Mouse (Mus musculus) induced T-regulatory cell, adult 2 months (primary cell): ENCODE results near the gene Tomm70a.
"Not testable (repeated sequence)": the region's sequence is repeated elsewhere in the genome, so short reads cannot be mapped to it uniquely, and the experiment has no call there.

ENCODE experiments used
- DNase-seq: peaks from one replicate; pipeline ENCODE4 v3.0.0-alpha.2; 2012; ENCODE audit warnings: low read depth

Gene Tomm70a

DNA sequence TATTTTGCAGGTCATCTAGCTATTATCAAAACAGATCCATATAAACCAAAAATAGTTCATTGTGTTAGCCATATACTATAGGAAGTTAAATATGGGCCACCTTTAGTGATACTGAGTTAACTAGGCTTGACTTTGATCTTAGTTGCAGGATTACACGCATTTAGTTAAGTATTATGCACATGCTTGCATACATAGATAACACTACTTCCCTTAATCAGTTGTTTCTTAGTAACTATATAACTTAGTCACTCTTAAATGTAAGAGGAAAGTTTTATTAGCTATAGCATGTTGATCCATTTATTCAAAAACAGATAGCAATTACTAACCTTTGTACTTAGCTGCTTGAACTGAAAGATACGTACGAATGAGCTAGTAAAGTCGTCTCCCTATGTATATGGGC is 29.9 kb downstream of the Tomm70a start:
- DNase-seq = no peak

DNA sequence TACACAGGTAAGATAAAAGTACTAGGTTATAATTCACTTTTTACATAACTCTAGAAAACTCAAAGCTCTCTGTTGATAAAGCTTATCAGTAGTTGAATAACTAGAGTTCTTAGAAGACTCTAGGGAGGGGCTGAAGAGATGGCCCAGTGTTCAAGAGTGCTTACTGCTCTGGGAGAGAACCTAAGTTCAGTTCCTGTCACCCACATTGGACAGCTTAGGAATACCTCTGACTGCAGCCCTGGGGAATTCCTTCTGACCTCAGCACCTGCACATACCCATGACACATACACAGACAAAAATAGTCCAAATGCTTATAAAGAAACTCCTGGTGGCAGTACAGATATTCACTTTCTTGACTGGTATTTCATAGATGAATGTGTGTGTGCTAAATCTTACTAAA is 34.4 kb downstream of the Tomm70a start:
- DNase-seq = no peak

DNA sequence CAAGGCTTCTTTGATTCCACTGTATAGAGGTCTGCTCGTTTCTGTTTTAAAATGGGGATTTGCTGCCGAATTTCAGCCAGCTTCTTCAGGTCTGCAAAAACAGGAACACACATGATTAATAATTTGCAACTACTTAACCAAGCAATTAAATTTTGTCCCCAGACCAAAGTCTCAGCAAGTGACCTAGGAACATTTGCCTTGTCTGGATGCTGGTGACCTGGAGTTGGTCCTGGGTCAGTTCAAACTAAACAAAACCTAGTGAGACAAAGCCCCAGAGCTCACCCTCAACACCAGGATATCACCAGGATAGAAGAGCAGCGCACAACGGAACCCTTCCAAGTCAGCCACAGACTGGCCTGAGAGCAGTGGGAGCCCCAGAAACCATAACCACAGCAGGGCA is 35.6 kb downstream of the Tomm70a start:
- no peak for DNase-seq

DNA sequence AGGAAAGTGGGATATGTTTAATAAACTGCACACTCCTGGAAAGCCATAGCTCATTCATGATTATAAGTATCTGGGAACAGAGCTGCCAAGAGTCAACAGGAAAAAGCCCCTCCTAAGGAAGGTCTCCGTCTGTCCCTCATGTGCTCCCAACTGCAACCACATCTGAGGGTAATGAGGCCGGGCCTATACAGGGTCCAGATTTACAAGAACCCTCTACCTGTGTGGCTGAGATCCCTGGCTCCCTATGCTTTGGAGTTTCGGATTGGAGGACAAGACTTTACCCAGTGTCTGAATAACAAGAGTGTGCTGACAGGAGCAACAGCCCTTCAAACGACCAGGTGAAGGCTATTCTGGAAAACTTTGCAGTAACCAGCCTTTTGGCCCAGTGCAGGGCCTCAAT is 36.2 kb downstream of the Tomm70a start:
- no peak for DNase-seq

DNA sequence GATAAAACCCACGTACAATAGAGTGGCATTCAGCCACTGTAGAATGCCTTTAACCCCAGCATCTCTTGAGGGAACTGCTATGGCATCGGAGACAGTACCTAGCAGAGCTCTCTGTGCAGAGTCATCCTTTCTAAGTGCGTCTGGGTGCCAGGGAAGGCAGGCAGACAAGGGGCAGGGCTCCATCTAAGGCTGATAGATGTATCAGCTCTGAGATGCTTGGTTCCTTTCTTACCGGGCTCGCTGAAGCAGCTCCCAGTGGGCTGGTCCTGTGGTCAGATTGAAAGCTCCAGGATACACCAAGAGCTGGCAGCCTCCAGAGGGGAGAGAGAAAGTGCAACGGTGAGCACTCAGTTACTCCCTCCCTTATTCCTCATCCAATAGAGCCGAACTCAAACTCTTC is 38.3 kb downstream of the Tomm70a start:
- DNase-seq = no peak

DNA sequence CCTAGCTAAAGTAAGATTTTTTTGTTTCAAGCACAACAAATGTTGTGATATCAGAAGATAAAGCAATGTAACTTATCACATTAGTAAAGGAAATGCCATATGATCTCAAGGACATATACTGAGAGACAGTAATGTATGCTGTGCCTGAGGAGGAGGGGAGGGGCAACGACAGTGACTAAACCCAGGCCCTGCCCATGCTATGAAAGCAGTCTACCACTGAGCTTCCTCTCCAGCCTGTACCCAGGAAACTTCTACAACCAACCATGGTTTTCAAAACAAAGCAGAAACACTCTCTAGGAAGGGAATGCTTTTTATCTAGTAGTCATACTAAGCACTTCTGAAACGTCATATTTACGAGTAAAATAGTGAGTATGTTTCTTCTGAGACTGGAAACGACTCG is 41.3 kb downstream of the Tomm70a start:
- no peak for DNase-seq

DNA sequence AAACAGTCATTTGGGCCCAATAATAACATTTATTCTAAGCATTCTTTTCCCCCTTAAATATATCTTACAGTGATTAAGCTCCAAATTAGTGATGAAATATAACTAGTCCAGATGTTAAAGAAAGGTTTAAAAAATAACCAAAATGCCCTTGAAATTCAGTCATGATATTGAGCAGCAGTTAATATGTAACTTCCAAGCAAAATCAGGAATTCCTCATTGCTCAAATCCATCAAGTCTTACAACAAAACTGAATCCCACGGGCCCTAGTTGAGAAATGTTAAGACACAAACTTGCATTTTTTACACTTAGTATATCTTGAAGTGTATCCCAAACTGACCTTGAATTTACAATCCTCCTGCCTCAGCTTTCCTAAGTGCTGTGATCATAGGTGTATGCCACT is 42.2 kb downstream of the Tomm70a start:
- no peak for DNase-seq

DNA sequence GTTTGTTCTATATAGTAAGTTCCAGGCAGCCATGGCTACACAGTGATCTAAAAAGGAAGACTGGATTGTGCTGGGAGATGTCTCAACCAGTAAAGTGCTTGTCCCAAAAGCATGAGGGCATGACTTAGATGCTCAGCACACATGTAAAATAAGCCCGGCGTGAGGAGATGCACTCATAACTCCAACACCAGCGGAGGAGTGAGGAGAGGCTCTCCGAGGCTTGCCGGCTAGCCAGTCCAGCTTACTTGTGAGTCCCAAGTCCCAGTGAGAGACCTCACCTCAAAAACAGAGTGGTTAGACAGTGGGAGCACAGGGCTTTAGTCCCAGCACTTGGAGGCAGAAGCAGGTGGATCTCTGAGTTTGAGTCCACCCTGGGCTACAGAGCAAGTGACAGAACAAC is 43.7 kb downstream of the Tomm70a start:
- no peak for DNase-seq

DNA sequence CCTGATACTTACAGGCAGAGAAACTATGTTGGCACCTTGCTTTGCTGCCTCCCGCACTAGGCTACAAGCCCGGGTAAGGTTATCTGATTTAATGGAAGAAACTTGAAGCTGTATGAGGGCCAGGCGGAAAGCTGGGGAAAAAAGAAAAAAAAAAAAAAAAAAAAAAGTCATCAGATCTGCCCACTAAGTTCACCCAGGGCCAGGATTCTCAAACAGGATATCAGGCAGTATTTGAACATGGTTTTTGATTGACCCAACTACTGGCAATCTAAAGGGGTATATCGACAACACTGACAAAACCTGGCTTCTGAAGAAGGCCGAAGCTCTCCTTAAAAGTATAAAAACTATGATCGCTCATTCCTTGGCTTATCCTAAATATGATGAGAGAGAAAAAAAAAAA is 44.6 kb downstream of the Tomm70a start:
- DNase-seq = no peak

DNA sequence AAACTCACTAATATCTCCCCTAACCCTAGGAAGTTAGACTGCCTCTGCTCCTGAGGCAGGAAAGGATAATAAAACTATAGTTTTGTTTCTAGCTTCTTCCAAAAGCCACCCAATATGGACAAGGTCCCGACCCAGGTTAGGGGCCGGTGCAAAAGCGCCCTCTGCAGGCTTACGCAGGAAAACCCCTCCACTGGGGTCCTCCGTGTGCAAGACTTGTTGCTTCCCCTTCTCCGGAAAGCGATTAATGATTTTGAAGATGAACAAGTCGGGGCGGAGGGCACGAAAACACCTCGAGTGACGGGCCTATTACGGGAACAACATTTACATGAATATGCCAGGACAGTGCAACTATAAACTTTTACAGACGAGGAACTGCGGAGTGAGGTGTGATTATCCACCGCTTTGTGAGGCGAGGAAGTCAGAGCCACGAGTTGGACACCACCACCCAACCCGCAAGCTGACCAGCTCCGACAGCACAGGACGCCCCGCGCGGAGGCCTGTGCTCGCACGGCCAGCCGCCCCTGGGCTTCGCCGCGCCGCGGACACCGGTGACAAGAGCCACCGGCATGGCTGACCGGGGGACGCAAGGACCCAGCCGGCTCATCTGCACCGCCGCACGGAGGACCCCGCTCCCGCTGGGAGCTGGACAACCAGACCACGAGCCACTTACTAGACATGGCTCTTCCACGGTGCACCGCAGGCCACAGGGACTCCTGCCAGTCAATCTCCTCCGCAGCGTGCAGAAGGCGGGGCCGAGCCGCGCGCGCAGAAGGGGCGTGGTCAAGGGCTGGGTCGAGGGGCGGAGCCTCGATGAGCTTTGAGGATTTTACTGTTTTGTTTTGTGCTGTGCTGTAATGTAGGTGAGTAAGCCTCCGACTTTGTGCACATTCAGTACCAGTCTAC is 45.4 kb downstream of the Tomm70a start, which contains the start of gene Nit2:
Nit2 (minus strand) TSS at position 731 of the 903 bp plus-strand sequence.
- DNase-seq = peak; percentile 94

DNA sequence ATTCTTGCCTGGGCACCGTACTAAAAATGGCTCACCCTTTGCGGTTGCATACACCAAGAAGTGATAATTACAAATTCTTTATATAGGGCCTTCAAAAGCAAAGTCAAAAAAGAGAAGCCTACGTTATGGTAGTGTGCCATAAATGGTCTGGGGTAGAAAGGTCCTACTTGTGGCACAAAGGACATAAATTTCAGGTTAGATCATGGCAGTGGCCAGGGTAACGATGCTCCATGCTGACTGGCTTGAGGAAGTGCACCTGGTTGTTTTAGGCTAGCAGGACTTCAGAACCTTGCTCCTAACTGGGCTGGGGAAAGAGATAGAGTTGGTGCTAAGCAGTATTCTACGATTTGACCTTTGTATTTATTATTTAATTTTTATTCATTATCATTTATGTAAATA is 46.0 kb downstream of the Tomm70a start:
- no peak for DNase-seq

DNA sequence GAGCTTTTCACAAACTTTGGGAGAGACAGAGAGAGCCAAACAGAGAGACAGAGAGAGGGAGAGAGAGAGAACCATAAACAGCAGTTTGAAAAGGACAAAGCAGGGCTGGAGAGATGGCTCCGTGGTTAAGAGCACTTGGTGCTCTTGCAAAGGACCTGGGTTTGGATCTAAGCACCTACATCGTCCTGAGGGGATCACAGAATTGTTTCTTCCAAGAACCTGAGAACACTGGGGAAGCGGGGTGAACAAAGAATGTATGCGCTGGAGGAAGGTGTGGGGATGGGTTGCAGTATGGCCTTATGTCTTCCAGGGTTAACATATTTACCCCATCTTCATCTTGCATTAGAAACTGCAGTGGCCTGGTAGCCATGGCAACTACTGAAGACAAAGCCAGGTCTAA is 46.7 kb downstream of the Tomm70a start:
- peak; percentile 8 for DNase-seq

DNA sequence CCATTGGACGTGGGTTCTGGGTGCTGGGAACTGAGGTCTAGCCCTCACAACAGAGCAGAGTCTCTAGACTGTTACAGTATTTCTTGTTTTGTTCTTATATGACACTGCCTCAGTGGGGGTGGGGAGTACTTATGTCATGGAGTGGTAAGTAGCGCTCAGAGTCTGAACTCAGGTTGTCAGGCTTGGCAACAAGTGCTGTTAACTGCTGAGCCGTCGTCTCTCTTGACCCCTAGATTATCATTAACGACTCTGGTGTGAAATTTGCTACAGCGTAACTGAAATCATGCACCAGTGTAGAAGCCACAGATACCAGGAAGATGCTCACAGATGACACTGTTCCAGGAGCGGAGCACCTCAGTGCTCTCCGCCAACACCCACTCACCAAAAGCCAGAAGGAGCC is 49.7 kb downstream of the Tomm70a start:
- DNase-seq = no peak

DNA sequence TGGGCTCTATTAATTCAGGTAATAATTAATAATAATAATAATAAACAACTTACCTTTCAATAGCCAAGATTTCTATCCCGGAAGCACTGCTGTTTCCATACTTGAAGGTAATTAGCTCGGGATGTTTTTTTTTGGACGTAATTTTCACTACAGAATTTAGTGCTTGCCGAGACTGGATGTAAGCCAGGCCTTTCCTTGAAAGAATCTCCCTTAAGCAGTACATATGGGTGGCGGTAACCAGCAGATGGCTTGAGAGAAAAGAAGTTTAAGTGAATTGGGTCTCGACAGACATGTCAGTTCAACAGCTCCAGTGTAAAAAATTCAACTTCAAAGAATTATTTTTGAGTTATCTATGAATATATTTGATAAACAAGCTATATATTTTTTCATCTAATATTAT is 50.1 kb downstream of the Tomm70a start:
- no peak for DNase-seq

DNA sequence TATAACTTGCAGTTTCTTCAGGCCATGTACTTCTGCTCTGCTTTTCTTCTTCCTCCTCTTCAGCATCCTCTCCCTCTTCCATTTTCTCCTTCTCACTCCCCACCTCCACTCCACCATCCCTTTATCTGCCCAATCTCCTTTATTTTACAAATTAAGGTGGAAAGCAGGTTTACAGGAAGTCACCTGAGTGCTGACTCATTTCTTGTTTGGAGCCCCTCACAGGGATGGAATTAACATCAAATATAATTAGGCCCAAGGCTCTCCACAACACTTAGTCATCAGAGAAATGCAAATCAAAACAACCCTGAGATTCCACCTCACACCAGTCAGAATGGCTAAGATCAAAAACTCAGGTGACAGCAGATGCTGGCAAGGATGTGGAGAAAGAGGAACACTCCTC is 53.0 kb downstream of the Tomm70a start:
- not testable (repeated sequence) for DNase-seq

DNA sequence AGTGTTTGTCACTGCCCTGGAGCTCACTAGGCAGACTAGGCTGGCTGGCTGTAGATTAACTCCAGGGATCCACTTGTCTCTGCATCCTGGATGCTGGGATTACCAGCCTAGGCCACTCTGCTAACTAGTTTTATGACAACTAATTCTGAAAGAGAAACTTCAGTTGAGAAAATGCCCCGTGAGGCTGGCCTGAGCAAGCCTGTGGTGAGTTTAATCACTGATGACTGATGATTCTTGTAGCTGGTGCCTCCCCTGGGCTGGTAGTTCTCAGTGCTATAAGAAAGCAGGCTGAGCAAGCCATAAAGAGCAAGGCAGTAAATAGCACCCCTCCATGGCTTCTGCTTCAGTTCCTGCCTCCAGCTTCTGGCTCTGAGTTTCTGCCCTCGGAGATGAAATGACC is 54.2 kb downstream of the Tomm70a start:
- DNase-seq = peak; percentile 18

DNA sequence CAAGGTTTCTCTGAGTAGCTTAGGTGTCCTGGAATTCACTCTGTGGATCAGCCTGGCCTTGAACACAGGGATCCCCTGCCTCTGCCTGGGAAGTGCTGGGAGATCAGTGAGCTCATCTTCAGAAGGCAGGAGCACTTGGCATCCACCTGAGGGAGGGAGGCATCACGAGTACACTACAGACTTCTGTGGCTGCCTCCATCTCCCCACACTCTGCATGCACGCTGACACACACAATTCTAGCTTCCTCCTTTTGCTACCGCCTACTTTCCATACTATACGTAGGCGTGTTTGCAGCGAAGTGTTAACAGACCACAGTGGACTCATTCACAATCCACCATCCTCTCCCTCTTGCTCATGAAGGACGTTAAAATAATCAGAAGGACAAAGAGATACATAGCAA is 54.8 kb downstream of the Tomm70a start:
- peak; percentile 16 for DNase-seq

DNA sequence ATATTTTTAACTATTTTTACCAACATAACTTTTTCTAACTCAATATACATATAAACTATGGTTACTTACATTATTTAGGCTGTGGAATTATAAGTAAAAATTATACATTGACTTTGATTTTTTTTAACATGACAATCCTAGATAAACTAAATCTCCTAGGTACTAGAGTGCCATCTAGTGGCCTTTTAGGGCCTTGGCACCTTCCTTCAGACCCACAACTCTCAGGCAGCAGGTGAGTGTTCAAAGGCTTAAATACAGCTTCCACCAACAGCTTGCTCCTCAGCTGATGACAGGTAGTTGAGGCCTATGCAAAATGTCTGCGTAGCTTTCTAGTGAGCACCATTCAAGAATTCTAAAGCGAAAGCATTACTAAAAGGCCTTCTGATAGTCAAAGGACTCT is 55.8 kb downstream of the Tomm70a start:
- DNase-seq = peak; percentile 78

DNA sequence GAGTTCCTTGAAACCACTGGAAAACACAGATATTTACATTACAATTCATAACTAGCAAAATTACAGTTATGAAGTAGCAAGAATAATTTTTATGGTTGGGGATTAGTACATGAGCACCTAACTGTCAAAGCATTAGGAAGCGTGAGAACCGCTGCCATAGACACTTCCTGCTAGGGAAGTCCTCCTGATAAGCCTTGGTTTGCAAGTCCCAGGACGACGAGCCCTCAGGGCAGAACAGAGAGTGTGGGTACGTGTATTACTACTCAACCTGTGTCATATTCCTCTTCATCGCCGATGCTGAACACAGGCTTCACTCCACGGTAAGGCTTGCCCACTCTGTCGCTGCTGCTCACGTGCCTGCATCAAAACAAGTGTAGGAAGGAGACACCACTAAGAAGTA is 56.2 kb downstream of the Tomm70a start:
- DNase-seq = no peak

DNA sequence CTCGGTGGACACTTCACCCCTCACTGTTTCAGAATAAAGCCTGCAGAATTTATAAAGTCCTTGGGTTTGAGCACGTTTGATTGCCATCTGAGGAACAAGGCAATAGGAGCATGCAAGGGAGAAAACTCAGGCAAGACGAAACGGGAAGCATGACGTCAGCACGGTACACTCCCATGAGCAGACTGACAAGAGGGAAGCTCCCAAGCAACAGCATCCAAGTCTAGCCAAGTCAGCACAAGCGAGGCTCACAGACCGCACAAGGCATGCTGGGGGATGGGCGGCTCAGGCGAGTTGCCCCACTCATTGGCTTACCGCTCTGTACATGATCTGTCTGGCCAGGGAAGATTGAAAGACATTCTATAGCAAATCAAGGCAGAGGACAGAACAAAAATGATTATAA is 59.7 kb downstream of the Tomm70a start:
- DNase-seq = no peak

DNA sequence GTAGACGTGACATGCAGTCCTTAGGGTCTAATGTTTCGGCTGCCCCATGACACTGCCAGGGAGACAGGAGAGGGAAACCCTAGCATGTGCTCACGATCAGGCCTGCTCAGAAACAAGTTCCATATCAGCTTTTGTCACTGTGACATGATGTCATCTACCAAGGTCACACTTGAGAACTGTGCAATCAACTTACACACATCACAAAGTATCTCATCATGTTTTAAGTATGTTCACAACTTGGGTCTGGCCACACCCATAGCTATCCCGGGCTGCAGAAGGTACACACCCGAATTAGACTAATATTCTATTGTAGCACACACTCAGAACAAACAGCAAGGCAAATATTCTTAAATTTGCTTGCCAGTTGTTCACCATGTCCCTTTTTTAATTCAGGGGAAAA is 60.5 kb downstream of the Tomm70a start:
- no peak for DNase-seq

DNA sequence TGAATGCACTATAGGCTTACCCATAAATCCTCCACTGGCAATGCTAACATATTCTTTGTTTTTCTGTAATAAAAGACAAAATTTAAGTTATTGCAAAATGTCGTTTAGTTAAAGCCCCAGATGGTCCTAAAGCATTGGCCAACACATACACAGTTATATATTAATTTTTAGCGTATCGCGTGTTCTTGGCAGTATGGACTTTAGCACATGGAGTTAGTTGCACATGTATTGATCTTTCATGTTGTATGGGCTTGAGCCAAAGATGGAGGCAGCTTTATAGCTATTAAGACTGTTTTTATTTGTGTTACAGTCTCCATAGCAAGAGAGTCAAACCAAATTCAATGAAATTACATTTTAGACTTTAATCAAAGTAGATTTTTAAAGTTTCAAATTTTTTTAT is 65.1 kb downstream of the Tomm70a start:
- DNase-seq = no peak

DNA sequence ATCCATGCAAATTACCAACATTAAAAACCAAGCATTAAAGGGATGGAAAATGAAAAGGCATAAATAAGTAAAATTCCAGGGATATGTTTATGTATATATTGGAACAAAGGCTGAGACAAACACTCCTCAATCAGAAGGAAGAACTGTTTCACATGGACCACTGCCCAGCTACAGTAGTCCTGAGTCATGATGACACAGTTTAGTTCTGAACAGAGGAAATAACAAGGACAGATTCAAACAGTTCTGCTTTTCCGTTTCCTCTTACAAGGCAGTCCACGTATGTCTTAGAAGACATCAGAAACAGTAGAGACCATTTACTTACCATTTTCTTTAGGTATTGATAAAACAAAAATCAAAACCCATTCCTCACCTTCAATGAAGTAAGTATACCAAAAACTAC is 68.0 kb downstream of the Tomm70a start:
- no peak for DNase-seq

DNA sequence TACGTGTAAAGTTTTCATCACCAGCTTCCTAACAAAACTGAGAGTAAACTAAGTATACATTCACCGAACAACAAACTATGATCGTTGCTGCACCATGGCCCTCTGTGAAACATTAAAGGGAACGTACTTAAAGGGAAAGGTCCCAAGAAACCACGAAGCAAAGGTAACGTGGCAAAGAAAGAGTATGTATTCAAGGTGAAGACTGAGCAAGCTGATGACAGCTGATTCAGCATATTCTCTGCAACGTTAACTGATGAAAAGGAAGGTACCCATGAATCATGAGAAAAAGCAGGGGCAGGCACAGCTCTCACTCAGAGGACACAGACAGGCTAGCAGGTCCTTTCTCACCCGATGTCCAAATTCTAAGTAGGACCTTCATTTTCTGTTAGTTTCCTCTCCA is 68.9 kb downstream of the Tomm70a start:
- no peak for DNase-seq
